Mouse (Mus musculus): ENCODE measurements around the gene Ccm2l. TPM values are rescaled to one million over a fixed set of nuclear protein-coding genes. Genes with fewer than 3 reads are reported as not detected.

The Ccm2l gene
- total RNA-seq, 2 experiments from 2014 or later: 24.1 to 25.3 TPM

DNA sequence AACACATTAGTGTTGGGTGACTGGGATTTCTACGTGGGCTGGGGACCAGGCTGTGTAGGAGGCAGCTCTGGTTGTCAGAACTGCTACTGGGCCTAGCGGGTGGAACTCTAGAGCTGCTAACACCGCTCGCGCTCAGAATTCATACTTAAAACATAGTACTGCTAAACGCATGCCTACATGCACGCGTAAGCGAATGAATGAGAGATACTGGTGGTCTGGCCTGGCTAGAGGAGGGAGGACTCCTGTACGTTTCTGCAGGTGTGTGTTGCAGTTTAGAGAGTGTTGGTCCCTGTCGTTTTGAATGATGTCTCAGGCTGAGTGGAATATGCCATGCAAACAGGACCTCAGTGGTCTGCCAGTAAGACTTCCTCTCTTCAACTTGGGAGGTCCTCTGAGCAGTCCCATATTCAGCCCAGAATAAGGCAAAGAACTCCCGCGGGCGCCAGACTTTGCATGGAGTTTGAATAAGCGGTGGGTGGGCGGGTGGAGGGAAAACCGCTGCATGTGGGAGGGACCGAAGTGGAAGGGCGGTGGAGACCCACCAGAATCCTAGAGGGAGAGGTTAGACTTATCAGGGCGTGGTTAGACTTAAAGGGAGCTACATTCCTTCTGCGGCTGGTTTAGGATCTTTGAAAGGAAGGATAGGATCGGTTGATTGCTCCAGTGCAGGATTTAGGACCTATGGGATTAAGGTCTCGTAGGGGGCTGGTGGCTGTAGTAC is 41.5 kb downstream of the Ccm2l start:
- no peak for DNase-seq

DNA sequence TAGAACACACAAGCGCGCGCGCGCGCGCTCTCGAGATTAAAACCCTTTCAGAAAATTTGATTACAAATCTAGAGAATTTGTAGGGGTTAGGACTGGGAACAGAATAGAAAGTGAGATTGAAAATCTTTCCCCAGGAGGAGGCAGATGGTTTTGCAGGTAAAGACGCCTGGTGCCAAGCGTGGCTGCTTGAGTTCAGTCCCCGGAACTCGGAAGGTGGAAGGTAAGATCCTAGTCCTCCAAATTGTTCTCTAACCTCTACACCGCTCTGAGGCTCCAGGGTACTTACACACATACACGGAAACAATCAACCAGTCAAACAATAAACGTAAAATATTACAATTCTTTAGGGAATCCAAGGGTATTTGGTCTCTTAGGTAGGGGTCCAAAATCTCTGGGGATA is 42.0 kb downstream of the Ccm2l start:
- DNase-seq: no peak

DNA sequence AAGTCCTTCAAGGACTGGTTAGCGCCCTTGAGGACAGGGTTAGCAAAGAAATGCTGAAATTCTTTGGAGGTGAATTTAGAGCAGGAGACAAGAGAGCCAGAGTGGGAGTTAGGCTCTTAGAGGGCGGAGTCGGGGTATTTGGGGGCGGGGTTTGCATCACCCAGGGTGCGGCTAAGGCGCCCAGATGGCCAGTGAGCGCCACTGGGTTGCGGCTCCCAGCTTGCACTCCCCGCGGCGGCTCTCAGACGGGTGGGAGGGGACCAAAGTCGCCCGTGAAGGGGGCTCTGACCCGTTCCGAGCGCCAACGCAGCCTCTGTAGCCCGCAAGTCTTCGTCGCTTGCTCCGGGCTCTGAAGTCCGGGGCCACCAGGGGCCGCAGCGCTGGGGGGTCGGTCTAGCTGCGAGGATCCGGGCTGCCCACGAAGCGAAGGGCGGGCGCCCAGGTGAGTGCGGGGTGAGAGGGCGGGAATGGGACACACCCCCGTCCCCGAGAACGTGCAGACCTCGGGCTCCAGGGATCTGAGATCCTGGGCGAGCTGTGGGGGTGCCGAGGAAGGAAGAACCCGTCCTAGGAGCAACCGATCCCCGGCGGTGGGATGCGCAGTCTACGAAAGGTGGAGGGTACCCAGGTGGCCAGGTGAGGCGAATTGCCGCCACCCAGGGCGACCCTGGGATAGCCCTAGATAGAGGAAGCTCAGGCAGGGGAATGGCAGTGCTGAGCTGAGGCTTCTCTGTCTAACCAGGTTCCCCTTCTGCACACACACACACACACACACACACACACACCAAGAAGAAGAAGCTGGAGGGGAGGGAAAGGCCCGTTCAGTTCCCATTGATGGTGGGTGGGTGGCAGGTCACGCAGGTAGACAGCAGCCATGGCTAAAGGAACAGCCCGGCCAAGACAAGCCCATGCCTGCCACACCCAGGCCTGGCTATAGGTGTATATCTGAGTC is 42.8 kb downstream of the Ccm2l start, which contains the start of gene Hck:
Gene Hck, plus strand, starts transcription at position 156 of the 952 bp plus-strand sequence.
- DNase-seq: peak; percentile 55

DNA sequence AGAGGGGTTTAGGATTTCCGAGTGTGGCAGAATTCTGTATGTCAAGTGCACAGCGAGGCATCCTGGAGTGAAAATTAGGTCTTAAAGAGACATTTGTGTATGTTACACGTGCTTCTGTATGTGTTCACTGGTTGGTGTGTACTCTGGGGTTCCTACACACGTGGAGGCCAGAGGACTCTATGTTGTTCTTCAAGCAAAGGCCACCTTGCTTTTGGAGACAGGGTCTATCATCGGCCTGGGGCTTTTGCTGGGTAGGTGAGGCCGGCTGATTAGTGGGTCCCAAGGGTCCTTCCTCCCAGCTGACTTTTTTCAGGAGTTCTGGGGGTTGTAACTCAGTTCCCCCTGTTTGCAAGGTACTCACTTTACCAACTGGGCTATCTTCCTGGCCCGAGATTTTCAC is 43.8 kb downstream of the Ccm2l start:
- no peak for DNase-seq

DNA sequence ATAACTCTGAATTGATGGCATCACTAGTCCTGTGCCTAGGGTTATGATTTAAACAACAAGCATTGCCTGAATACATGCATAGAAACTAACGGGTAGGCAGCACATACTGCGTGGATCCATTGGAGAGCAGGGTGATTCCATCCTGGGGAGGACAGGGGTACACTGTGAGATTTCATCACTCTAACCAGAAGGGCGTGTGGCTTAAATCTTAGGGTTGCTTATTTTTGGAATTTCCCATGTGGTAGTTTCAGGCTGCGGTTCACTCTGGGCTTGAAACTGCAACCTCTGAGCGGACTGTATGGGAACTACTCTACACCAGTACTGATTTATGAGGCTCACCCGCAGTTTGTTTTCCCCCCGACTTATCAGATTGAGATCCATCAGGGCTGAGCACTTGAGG is 45.5 kb downstream of the Ccm2l start:
- DNase-seq: no peak

DNA sequence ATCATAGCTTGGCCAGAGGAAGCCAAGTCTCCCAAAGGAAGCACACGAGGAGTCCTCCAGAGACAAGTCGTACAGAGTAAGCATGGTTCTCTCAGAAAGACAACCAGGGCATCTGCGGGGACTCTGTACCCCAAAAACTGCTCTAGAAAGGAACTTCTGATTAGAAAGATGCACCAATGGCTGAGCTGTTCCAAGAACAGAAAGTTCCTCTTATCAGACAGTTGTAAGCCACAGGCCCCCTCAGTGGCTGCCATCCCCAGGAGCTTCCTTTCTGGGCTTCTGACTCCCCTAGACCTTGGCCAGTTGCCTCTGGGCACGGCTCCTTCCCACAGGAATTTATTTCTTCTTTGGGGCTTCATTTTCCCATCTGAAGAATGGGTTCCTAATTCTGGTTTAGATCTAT is 49.9 kb downstream of the Ccm2l start:
- no peak for DNase-seq

DNA sequence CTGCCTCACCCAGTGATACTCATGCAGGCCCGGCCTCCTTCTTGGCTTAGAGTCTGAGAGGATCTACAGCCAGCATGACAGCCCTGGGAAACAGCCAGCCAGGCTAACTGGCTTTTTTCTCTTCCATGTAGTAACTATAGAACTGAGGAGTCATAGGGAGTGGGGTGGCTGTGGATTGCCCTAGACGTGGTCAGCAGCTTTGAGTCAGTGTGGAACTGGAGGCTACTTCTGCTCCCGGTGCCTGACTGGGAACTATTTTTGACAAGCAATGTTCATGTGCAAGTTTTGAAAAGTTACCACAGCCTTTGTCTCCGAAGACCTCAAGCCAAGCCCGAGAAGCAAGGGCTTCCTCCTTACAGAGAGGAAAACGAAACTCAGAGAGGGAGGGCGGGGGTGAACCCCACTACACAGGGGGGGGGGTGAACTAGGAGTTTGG is 51.3 kb downstream of the Ccm2l start:
- peak; percentile 14 for DNase-seq

DNA sequence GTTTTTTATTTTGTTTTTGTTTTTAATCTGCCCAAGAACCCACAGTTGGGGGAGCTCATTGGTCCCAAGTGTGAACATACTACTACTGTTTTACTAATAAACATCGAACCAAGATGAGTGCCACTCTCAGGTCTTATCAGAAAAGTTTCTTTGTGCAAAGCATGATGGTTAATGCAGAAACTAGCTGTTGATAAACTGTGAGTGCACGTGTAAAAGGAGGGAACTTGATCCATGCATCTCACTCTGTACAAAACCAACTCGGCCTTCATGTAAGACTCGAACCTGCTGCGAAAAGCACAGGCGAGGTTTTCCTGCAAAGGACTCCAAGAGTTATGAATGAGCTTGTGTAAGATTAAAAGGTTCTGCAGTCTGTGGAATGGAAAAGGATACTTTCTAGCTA is 53.7 kb downstream of the Ccm2l start:
- DNase-seq: no peak

DNA sequence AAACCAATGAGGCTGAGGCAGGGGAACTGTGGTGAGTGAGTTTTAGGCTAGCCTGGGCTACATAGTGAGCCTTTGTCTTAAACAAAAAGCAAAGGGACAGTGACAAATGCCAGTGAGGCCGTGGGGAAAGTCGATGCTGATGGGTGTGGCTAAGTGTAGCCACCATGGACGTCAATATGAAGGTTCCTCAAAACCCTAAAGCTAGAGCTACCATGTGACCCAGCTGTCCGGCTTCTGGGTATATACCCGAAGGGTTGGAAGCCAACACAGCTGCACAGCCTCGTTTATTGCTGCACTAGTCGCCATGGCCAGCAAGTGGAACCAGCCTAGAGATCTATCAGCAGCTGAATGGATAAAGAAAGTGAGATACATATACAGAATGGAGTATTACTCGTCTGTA is 54.4 kb downstream of the Ccm2l start:
- DNase-seq: no peak

DNA sequence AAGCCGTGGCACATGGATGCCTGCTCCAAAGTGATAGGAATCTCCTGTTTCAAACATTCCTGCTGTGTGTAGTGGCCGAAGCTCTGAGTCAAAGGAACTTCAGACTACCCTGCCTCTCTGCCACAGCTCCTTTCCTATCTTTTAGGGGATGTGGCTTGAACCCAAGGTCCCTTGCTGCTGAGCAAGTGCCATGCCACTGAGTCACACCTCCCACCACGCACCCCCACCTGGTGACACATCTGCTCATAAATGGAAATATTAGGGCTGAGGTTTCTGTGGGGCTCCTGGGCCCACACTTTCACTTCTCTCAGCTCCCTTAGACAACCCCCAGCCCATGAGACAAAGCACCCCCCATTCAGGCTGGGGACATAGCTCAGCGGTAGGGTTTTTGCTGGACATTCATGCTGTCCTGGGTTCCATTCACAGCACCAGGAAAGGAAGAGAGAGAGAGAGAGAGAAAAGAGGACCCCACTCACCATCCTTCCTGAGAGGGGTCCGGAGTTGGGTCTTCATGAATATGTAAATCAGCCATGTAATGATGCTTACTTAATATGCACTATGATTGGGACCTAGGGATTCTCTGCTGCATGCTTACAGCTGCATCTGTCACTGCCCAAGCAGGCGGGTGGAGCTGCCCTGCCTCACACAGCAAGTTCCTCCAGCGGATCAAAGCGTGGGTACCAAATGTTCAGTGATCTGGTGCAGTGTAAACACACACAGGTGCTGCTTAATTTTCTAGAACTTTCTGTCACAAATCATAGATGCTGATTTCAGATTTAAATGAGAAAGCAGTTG is 56.3 kb downstream of the Ccm2l start:
- no peak for DNase-seq

DNA sequence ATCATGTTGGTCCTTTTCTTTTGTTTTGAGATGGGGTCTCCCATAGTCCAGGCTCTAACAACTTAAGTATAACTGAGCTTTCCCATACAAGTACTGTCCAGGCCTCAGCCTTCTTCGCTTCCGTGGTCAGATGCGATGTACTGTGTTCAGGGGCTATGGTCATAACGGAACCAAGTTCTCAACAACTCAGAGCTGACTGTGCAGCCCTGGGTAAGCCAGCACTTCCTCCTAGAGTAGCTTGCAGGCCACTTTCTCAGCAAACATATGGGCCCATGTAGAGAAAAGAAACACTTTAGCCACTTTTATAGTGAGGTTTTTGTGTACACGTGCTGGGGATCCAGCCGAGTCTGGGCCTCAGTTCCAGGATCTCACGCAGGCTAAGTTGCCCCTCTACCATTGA is 56.9 kb downstream of the Ccm2l start:
- no peak for DNase-seq

DNA sequence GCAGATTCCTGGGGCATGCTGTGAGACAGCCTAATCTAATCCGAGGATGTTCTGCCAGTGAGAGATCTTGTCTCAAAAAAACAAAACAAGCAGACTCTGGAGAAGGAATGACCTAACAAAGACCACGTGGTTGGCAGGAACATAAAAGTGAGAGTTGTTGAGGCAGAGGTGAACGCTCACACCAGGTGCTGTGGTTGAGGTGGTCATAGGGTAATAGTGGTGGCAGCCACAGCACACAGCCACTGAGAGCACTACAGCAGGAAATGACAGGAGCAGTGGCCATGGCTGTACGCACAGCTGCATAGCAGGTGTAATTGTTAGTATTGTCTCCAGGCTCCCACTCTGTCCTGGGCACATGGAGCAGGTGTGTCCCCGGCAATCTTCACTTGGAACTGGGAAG is 60.1 kb downstream of the Ccm2l start:
- DNase-seq: no peak

DNA sequence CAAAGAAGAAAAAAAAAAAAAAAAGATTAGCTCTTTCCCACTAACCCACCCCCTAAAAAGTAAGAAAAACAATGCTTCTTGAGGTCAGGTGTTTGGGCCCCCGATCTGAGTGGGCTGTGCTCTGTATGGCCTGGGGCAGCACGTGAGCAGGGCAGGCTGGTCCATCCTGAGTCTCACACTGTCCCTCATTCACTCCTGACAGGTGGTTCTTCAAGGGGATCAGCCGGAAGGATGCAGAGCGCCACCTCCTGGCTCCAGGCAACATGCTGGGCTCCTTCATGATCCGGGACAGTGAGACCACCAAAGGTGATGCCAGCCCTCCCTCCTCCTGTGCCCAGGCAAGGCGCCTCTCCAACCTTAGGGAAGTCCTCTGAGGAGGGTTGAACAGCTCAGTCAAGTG is 65.3 kb downstream of the Ccm2l start:
- DNase-seq: peak; percentile 37

Other genes with a start within 250 kb of the Ccm2l start
- gene Bcl2l1, start 234.2 kb upstream of the Ccm2l start, total RNA-seq (2021): 10 to 100 TPM; 39.0 to 45.0 TPM
- 10 to 100 TPM; 42.4 to 51.9 TPM for gene Tpx2, start 218.0 kb upstream of the Ccm2l start, total RNA-seq (2021)
- gene Mylk2, start 154.6 kb upstream of the Ccm2l start, total RNA-seq (2021): under 1 TPM; 0.26 to 0.38 TPM
- gene Foxs1, start 132.7 kb upstream of the Ccm2l start, total RNA-seq (2021): 10 to 100 TPM in 1 of 2 experiments, 1 to 10 TPM in 1; 8.1 to 10.6 TPM
- gene Dusp15, start 114.3 kb upstream of the Ccm2l start, total RNA-seq (2021): under 1 TPM; 0.10 to 0.41 TPM
- gene Ttll9, start 103.5 kb upstream of the Ccm2l start, total RNA-seq (2021): not detected
- gene Pdrg1, start 50.5 kb upstream of the Ccm2l start, total RNA-seq (2021): 10 to 100 TPM; 52.2 to 54.7 TPM
- gene Xkr7, start 34.1 kb upstream of the Ccm2l start, total RNA-seq (2021): not detected
- gene Hck, start 42.5 kb downstream of the Ccm2l start, total RNA-seq (2021): 1 to 10 TPM; 1.1 to 1.2 TPM
- 10 to 100 TPM; 68.7 to 73.8 TPM for gene Tm9sf4, start 95.3 kb downstream of the Ccm2l start, total RNA-seq (2021)
- 1 to 10 TPM; 2.7 to 3.0 TPM for gene Tspyl3, start 159.5 kb downstream of the Ccm2l start, total RNA-seq (2021)
- 1 to 10 TPM; 8.4 to 9.7 TPM for gene Plagl2, start 175.5 kb downstream of the Ccm2l start, total RNA-seq (2021)
- gene Pofut1, start 175.6 kb downstream of the Ccm2l start, total RNA-seq (2021): 10 to 100 TPM; 21.8 to 25.0 TPM
- gene Kif3b, start 225.5 kb downstream of the Ccm2l start, total RNA-seq (2021): 10 to 100 TPM; 12.9 to 13.4 TPM

Data from heart, postnatal 4 days (tissue).